Mouse (Mus musculus): ENCODE data around the gene Chmp4b.

GRCm38 (mm10) chr2:154680337-154680736 is 28.8 kb downstream of the Chmp4b start:
- TF ChIP-seq CTCF (IDR thresholded peaks at IDR 0.05; ENCODE audit: low read depth, low read length) (no peak), POLR2A (IDR thresholded peaks at IDR 0.05; ENCODE audit: extremely low read depth, insufficient read depth, low read length) (no peak)

Data from liver, adult 2 months (tissue).